Mouse (Mus musculus) neural tube, embryonic 15.5 days (tissue): Measurements from ENCODE around the gene Rtn4rl1. TPM values are rescaled to one million over a fixed set of nuclear protein-coding genes. Genes with fewer than 3 reads are reported as not detected.

ENCODE experiments used
- ATAC-seq: fragments of 200-750 bp; cut with Nextera tagmentation; 2 replicates; pipeline ENCODE4 v1.8.0; 2017; ENCODE audit warnings: mild to moderate bottlenecking, moderate TSS enrichment, moderate library complexity; ENCODE audit not compliant: low FRiP score
- H3K27ac ChIP-seq: fragments of 300-500 bp; sonication (generic); replicated peaks from 2 replicates; pipeline ENCODE4 v1.5.1; 2015; ENCODE audit warnings: mild to moderate bottlenecking, inconsistent platforms
- H3K27me3 ChIP-seq: fragments of 300-500 bp; sonication (generic); replicated peaks from 2 replicates; pipeline ENCODE4 v1.6.1; 2015; ENCODE audit warnings: inconsistent platforms
- H3K36me3 ChIP-seq: fragments of 300-500 bp; sonication (generic); 2 replicates; pipeline ENCODE4 v1.6.1; 2015; ENCODE audit warnings: inconsistent platforms
- H3K4me1 ChIP-seq: fragments of 300-500 bp; sonication (generic); 2 replicates; pipeline ENCODE4 v1.6.1; 2015; ENCODE audit warnings: inconsistent platforms
- H3K4me2 ChIP-seq: fragments of 300-500 bp; sonication (generic); 2 replicates; pipeline ENCODE4 v1.6.1; 2015; ENCODE audit warnings: inconsistent platforms, mild to moderate bottlenecking, moderate library complexity
- H3K4me3 ChIP-seq: fragments of 300-500 bp; sonication (generic); replicated peaks from 2 replicates; pipeline ENCODE4 v1.5.1; 2015; ENCODE audit warnings: mild to moderate bottlenecking, inconsistent platforms
- H3K9ac ChIP-seq: fragments of 300-500 bp; sonication (generic); replicated peaks from 2 replicates; pipeline ENCODE4 v1.6.1; 2015; ENCODE audit warnings: mild to moderate bottlenecking, inconsistent platforms
- H3K9me3 ChIP-seq: fragments of 300-500 bp; sonication (generic); replicated peaks from 2 replicates; pipeline ENCODE4 v1.6.1; 2016; ENCODE audit warnings: inconsistent platforms
- WGBS: fragments of 180-500 bp; shearing (Covaris S2); methylation state at CpG from one replicate; pipeline ENCODE4 v1.1.7; 2015; ENCODE audit warnings: mixed read lengths; 5-methylcytosine and 5-hydroxymethylcytosine counted together
- polyA plus RNA-seq: library from polyadenylated mRNA; unstranded; fragments of >200 nt; fragmentation: Nextera tagmentation; extraction: Ambion mirVana; gene quantifications from 2 replicates; pipeline ENCODE4 v1.2.1, GENCODE M21; 2015

The Rtn4rl1 gene
- polyA plus RNA-seq, 1 experiment from 2014 or later: 13.7 TPM

GRCm38 (mm10) chr11:75157037-75157436 lies 36.5 kb upstream of the Rtn4rl1 start:
- no peaks in the 10 kb centered on the region for H3K9me3 ChIP-seq
- no peak for ATAC-seq
- no peak overlapping the region for H3K9ac ChIP-seq
- peaks cover under 1% of the 10 kb centered on the region; the same call in 1 of the 2 replicates for H3K27me3 ChIP-seq
- peaks cover 20% of the 10 kb centered on the region for H3K36me3 ChIP-seq
- H3K27ac ChIP-seq: 0 out of 2 replicates have a peak overlapping the region, but pooled peaks have one; percentile 28
- 41% methylated on average over 4 of the region's 4 CpGs for WGBS
- no peak overlapping the region for H3K4me2 ChIP-seq
- no peak overlapping the region for H3K4me3 ChIP-seq
- 0 out of 2 replicates have a peak, but pooled peaks cover 5% of the 10 kb centered on the region for H3K4me1 ChIP-seq

GRCm38 (mm10) chr11:75157901-75158300 lies 35.7 kb upstream of the Rtn4rl1 start:
- peaks cover 9% of the 10 kb centered on the region for H3K27me3 ChIP-seq
- H3K4me2 ChIP-seq: no peak overlapping the region
- 0 out of 2 replicates have a peak, but pooled peaks cover 5% of the 10 kb centered on the region for H3K4me1 ChIP-seq
- no peaks in the 10 kb centered on the region for H3K9me3 ChIP-seq
- H3K36me3 ChIP-seq: peaks cover 25% of the 10 kb centered on the region
- H3K9ac ChIP-seq: no peak overlapping the region
- no peak overlapping the region for H3K4me3 ChIP-seq
- peak overlapping the region; percentile 33; the same call in 1 of the 2 replicates for H3K27ac ChIP-seq
- ATAC-seq: no peak
- WGBS: 60% methylated on average over 2 of the region's 2 CpGs

- H3K4me2 ChIP-seq: no peak overlapping the region
- H3K27me3 ChIP-seq: peaks cover 15% of the 10 kb centered on the region
- 88% methylated on average over 14 of the region's 14 CpGs for WGBS
- no peak overlapping the region for H3K9ac ChIP-seq
- 0 out of 2 replicates have a peak, but pooled peaks cover 5% of the 10 kb centered on the region for H3K4me1 ChIP-seq
- H3K4me3 ChIP-seq: no peak overlapping the region
- H3K27ac ChIP-seq: peak overlapping the region; percentile 33
- peaks cover 30% of the 10 kb centered on the region for H3K36me3 ChIP-seq
- no peak for ATAC-seq
- H3K9me3 ChIP-seq: no peaks in the 10 kb centered on the region
These were observed 35.2 kb upstream of the Rtn4rl1 start for GRCm38 (mm10) chr11:75158432-75158831.

GRCm38 (mm10) chr11:75159564-75159963 lies 34.0 kb upstream of the Rtn4rl1 start:
- H3K9ac ChIP-seq: no peak overlapping the region
- 53% methylated on average over 2 of the region's 2 CpGs for WGBS
- no peaks in the 10 kb centered on the region for H3K9me3 ChIP-seq
- no peak overlapping the region for H3K4me2 ChIP-seq
- no peak overlapping the region for H3K27ac ChIP-seq
- H3K27me3 ChIP-seq: peaks cover 26% of the 10 kb centered on the region
- peaks cover 32% of the 10 kb centered on the region for H3K36me3 ChIP-seq
- H3K4me3 ChIP-seq: no peak overlapping the region
- no peak for ATAC-seq
- H3K4me1 ChIP-seq: peaks cover 7% of the 10 kb centered on the region; the same call in 1 of the 2 replicates

GRCm38 (mm10) chr11:75160954-75161353 lies 32.6 kb upstream of the Rtn4rl1 start:
- H3K4me1 ChIP-seq: peaks cover 18% of the 10 kb centered on the region
- peaks cover 32% of the 10 kb centered on the region for H3K36me3 ChIP-seq
- H3K9me3 ChIP-seq: no peaks in the 10 kb centered on the region
- H3K27ac ChIP-seq: no peak overlapping the region
- ATAC-seq: no peak
- H3K4me3 ChIP-seq: no peak overlapping the region
- peaks cover 40% of the 10 kb centered on the region for H3K27me3 ChIP-seq
- H3K4me2 ChIP-seq: no peak overlapping the region
- H3K9ac ChIP-seq: no peak overlapping the region
- 89% methylated on average over 7 of the region's 7 CpGs for WGBS

- Histone ChIP-seq H3K9ac (no peak overlapping the region), H3K4me3 (no peak overlapping the region)
- 76% methylated on average over 4 of the region's 4 CpGs for WGBS
These were observed 32.1 kb upstream of the Rtn4rl1 start for GRCm38 (mm10) chr11:75161417-75162008.

GRCm38 (mm10) chr11:75162591-75163080 lies 30.9 kb upstream of the Rtn4rl1 start:
- Histone ChIP-seq H3K4me3 (no peak overlapping the region), H3K27me3 (peaks cover 57% of the 10 kb centered on the region)

More at GRCm38 (mm10) chr11:75161417-75162008, 32.1 kb upstream of the Rtn4rl1 start:
- ATAC-seq: no peak
- H3K36me3 ChIP-seq: peaks cover 32% of the 10 kb centered on the region
- H3K27me3 ChIP-seq: peaks cover 45% of the 10 kb centered on the region
- peaks cover 21% of the 10 kb centered on the region for H3K4me1 ChIP-seq
- H3K27ac ChIP-seq: no peak overlapping the region
- no peaks in the 10 kb centered on the region for H3K9me3 ChIP-seq
- H3K4me2 ChIP-seq: no peak overlapping the region

GRCm38 (mm10) chr11:75163379-75163778 lies 30.2 kb upstream of the Rtn4rl1 start:
- peaks cover 25% of the 10 kb centered on the region for H3K36me3 ChIP-seq
- peaks cover 63% of the 10 kb centered on the region for H3K27me3 ChIP-seq
- H3K9me3 ChIP-seq: no peaks in the 10 kb centered on the region
- no peak overlapping the region for H3K4me3 ChIP-seq
- WGBS: 95% methylated on average over 6 of the region's 6 CpGs
- H3K4me1 ChIP-seq: peaks cover 39% of the 10 kb centered on the region
- H3K27ac ChIP-seq: no peak overlapping the region
- no peak overlapping the region for H3K9ac ChIP-seq
- ATAC-seq: no peak
- H3K4me2 ChIP-seq: no peak overlapping the region

More at GRCm38 (mm10) chr11:75162591-75163080, 30.9 kb upstream of the Rtn4rl1 start:
- no peaks in the 10 kb centered on the region for H3K9me3 ChIP-seq
- no peak overlapping the region for H3K4me2 ChIP-seq
- no peak for ATAC-seq
- H3K27ac ChIP-seq: no peak overlapping the region
- peaks cover 32% of the 10 kb centered on the region for H3K4me1 ChIP-seq
- 90% methylated on average over 12 of the region's 12 CpGs for WGBS
- H3K36me3 ChIP-seq: peaks cover 27% of the 10 kb centered on the region
- no peak overlapping the region for H3K9ac ChIP-seq

GRCm38 (mm10) chr11:75164051-75164450 lies 29.5 kb upstream of the Rtn4rl1 start:
- Histone ChIP-seq H3K27ac (no peak overlapping the region), H3K36me3 (peaks cover 22% of the 10 kb centered on the region), H3K9me3 (no peaks in the 10 kb centered on the region), H3K4me1 (peaks cover 45% of the 10 kb centered on the region), H3K4me2 (no peak overlapping the region), H3K4me3 (no peak overlapping the region), H3K9ac (no peak overlapping the region), H3K27me3 (peaks cover 68% of the 10 kb centered on the region)
- 71% methylated on average over 2 of the region's 2 CpGs for WGBS
- ATAC-seq: no peak

- H3K27ac ChIP-seq: no peak overlapping the region
- peaks cover 19% of the 10 kb centered on the region for H3K36me3 ChIP-seq
- ATAC-seq: no peak
- peaks cover 52% of the 10 kb centered on the region for H3K4me1 ChIP-seq
- H3K9ac ChIP-seq: no peak overlapping the region
- H3K9me3 ChIP-seq: no peaks in the 10 kb centered on the region
- WGBS: 13% methylated on average over 15 of the region's 15 CpGs
- peak overlapping the region; percentile 53 for H3K4me3 ChIP-seq
- peaks cover 68% of the 10 kb centered on the region for H3K27me3 ChIP-seq
- peak overlapping the region; percentile 99 for H3K4me2 ChIP-seq
These were observed 28.8 kb upstream of the Rtn4rl1 start for GRCm38 (mm10) chr11:75164750-75165149.

- no peak for ATAC-seq
- H3K9me3 ChIP-seq: no peaks in the 10 kb centered on the region
- H3K27ac ChIP-seq: no peak overlapping the region
- H3K9ac ChIP-seq: peak overlapping the region; percentile 4; the same call in 1 of the 2 replicates
- H3K36me3 ChIP-seq: peaks cover 17% of the 10 kb centered on the region
- H3K4me1 ChIP-seq: peaks cover 61% of the 10 kb centered on the region
- H3K27me3 ChIP-seq: peaks cover 68% of the 10 kb centered on the region
- H3K4me3 ChIP-seq: peak overlapping the region; percentile 53
- 4% methylated on average over 54 of the region's 54 CpGs for WGBS
- peak overlapping the region; percentile 99 for H3K4me2 ChIP-seq
These were observed 28.0 kb upstream of the Rtn4rl1 start for GRCm38 (mm10) chr11:75165441-75166192.
